Mouse (Mus musculus) neural tube, embryonic 12.5 days (tissue): Measurements from ENCODE around the gene Parp16. TPM values are rescaled to one million over a fixed set of nuclear protein-coding genes. Genes with fewer than 3 reads are reported as not detected.

Experiments
- polyA plus RNA-seq: library from polyadenylated mRNA; unstranded; fragments of >200 nt; fragmentation: Nextera tagmentation; extraction: Ambion mirVana; gene quantifications from 2 replicates; pipeline ENCODE4 v1.2.1, GENCODE M21; 2016

Parp16 gene
- polyA plus RNA-seq, 1 experiment from 2014 or later = 5.7 TPM

Other genes starting within 250 kb of the Parp16 start
- 0.04 TPM in 1 of 2 replicates, not detected in the other for gene Slc24a1, start 243.7 kb upstream of the Parp16 start, polyA plus RNA-seq
- 55.1 and 61.6 TPM in 2 replicates for gene Ints14, start 234.4 kb upstream of the Parp16 start, polyA plus RNA-seq
- 165 and 166 TPM in 2 replicates for gene Hacd3, start 173.7 kb upstream of the Parp16 start, polyA plus RNA-seq
- gene Dpp8, start 162.9 kb upstream of the Parp16 start, polyA plus RNA-seq = 48.9 and 53.5 TPM in 2 replicates
- 10.3 and 11.7 TPM in 2 replicates for gene Igdcc4, start 93.9 kb upstream of the Parp16 start, polyA plus RNA-seq
- 32.6 and 36.4 TPM in 2 replicates for gene Igdcc3, start 54.2 kb upstream of the Parp16 start, polyA plus RNA-seq
- 0.33 and 0.47 TPM in 2 replicates for gene Cilp, start 69.8 kb downstream of the Parp16 start, polyA plus RNA-seq
- 41.9 and 46.2 TPM in 2 replicates for gene Clpx, start 98.9 kb downstream of the Parp16 start, polyA plus RNA-seq
- 14.6 and 15.4 TPM in 2 replicates for gene Pdcd7, start 150.8 kb downstream of the Parp16 start, polyA plus RNA-seq
- 0.68 and 1.6 TPM in 2 replicates for gene Ubap1l, start 165.7 kb downstream of the Parp16 start, polyA plus RNA-seq
- gene Kbtbd13, start 196.3 kb downstream of the Parp16 start, polyA plus RNA-seq = 0.81 and 0.86 TPM in 2 replicates
- 6.6 and 8.3 TPM in 2 replicates for gene Rasl12, start 203.2 kb downstream of the Parp16 start, polyA plus RNA-seq
- gene Slc51b, start 227.6 kb downstream of the Parp16 start, polyA plus RNA-seq = not detected in 2 replicates
- 23.5 and 24.9 TPM in 2 replicates for gene Mtfmt, start 240.4 kb downstream of the Parp16 start, polyA plus RNA-seq